Mouse (Mus musculus) brain, adult 2 months (tissue): ENCODE measurements at regions not wholly inside any gene's neighbourhood (a gene's known extent, or its start where the extent isn't known, plus 50 kb on each side); places are given as distances from the start of the nearest gene placed in this dataset.

Experiments used
- DNase-seq: peaks from one replicate; pipeline ENCODE4 v3.0.0; 2011; ENCODE audit warnings: low read depth, low spot score

- DNase-seq: peak; percentile 2
Measured at GRCm38 (mm10) chr5:4697346-4698095, 60.3 kb downstream of the Fzd1 start.

- DNase-seq: peak; percentile 65
Measured at GRCm38 (mm10) chr5:4696701-4697100, 61.1 kb downstream of the Fzd1 start.

GRCm38 (mm10) chr5:4689130-4689529, 68.7 kb downstream of the Fzd1 start:
- DNase-seq: no peak

GRCm38 (mm10) chr5:4675316-4675715, 82.5 kb downstream of the Fzd1 start:
- no peak for DNase-seq

- no peak for DNase-seq
Measured at GRCm38 (mm10) chr5:4666381-4666780, 91.5 kb downstream of the Fzd1 start.

GRCm38 (mm10) chr5:4665978-4666377, 91.9 kb downstream of the Fzd1 start:
- no peak for DNase-seq

- no peak for DNase-seq
Measured at GRCm38 (mm10) chr5:4664918-4665317, 92.9 kb downstream of the Fzd1 start.

GRCm38 (mm10) chr5:4664488-4664887, 93.3 kb downstream of the Fzd1 start:
- peak; percentile 59 for DNase-seq

- DNase-seq: no peak
Measured at GRCm38 (mm10) chr5:4662198-4662585, 95.6 kb downstream of the Fzd1 start.

GRCm38 (mm10) chr5:4661420-4662197, 96.2 kb downstream of the Fzd1 start:
- DNase-seq: no peak

- no peak for DNase-seq
Measured at GRCm38 (mm10) chr5:4657982-4658381, 99.9 kb downstream of the Fzd1 start.

GRCm38 (mm10) chr5:4654186-4654585, 103.6 kb downstream of the Fzd1 start:
- no peak for DNase-seq

- no peak for DNase-seq
Measured at GRCm38 (mm10) chr5:4651167-4651955, 106.5 kb downstream of the Fzd1 start.

GRCm38 (mm10) chr5:4650709-4651108, 107.1 kb downstream of the Fzd1 start:
- no peak for DNase-seq

- DNase-seq: no peak
Measured at GRCm38 (mm10) chr5:4649858-4650556, 107.8 kb downstream of the Fzd1 start.

GRCm38 (mm10) chr5:4641041-4641440, 116.8 kb downstream of the Fzd1 start:
- DNase-seq: no peak

GRCm38 (mm10) chr5:4633763-4634162, 124.1 kb downstream of the Fzd1 start:
- DNase-seq: no peak

- DNase-seq: peak; percentile 58
Measured at GRCm38 (mm10) chr5:4625206-4625605, 132.6 kb downstream of the Fzd1 start.

- no peak for DNase-seq
Measured at GRCm38 (mm10) chr5:4623625-4624024, 134.2 kb downstream of the Fzd1 start.

GRCm38 (mm10) chr5:4620513-4621210, 137.2 kb downstream of the Fzd1 start:
- peak; percentile 60 for DNase-seq

- DNase-seq: no peak
Measured at GRCm38 (mm10) chr5:4615233-4615632, 142.6 kb downstream of the Fzd1 start.
